Mouse (Mus musculus): ENCODE results near the gene Lims1.

GRCm38 (mm10) chr10:58351670-58352069 is 28.4 kb downstream of the Lims1 start:
- TF ChIP-seq POLR2A (IDR thresholded peaks at IDR 0.05; ENCODE audit: control insufficient read depth, extremely low read depth, insufficient read depth, low read length, poor library complexity) (no peak), CTCF (IDR thresholded peaks at IDR 0.05; ENCODE audit: borderline replicate concordance, control insufficient read depth, extremely low read depth, insufficient read depth, low read length, poor library complexity) (no peak)

All from thymus, adult 2 months (tissue).